Mouse (Mus musculus): ENCODE data around the gene Tnrc6c. TPM values are rescaled to one million over a fixed set of nuclear protein-coding genes. Genes with fewer than 3 reads are reported as not detected.
A peak's percentile ranks its signal among the peaks of the same experiment; 100 is the strongest.
"Not testable (repeated sequence)": the region's sequence is repeated elsewhere in the genome, so short reads cannot be mapped to it uniquely, and the experiment has no call there.

Gene Tnrc6c
- polyA plus RNA-seq, 1 experiment from 2014 or later = 8.1 TPM

DNA sequence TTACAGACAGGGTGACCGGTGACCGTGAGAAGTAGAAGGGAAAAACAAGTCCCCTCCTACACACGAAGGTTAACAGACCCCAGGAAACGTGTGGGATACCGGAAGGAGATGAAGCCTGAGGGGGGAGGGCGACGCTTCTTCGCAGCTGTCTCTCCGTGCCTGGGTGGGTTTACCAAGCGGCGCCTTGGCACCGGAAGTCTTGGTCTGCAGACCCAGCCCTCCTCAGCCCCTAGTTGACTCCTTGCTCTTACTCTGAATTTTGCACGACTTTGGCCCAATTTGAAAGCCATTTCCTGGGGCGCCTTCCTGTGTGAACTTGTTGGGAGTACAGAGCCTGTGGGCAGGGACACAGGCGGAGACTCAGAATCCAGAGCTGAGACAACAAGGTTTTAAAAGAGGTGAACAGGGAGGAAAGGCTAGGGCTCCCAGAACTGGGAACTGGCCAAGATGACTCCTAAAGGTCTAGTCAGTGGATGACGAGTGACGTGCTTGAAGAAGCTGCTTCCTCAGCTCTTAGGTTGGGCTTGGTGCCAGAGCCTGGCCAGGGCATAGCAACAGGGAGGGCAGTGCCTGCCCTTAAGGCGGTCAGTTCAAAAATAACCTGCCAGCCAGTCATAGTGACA lies 127.2 kb downstream of the Tnrc6c start:
- peak overlapping the region; percentile 52 for H3K4me3 ChIP-seq (ENCODE audit: low read depth, low read length)
- 8% methylated on average over 18 of the region's 18 CpGs for WGBS (ENCODE audit: insufficient replicate concordance)
- peaks cover 3% of the 10 kb centered on the region; the same call in 1 of the 2 replicates for H3K36me3 ChIP-seq (ENCODE audit: control insufficient read depth, insufficient read depth, low read length)
- H3K27ac ChIP-seq (ENCODE audit: low read depth, low read length) = peak overlapping the region; percentile 96
- H3K4me2 ChIP-seq = peak overlapping the region; percentile 99
- ATAC-seq (replicated peaks; ENCODE audit: insufficient number of reproducible peaks, low FRiP score, low TSS enrichment) = no peak; the same call in 1 of the 2 replicates
- peak overlapping the region; percentile 74 for H3K9ac ChIP-seq (ENCODE audit: low read depth, low read length)
- H3K27me3 ChIP-seq (ENCODE audit: control insufficient read depth, insufficient read depth, low read length) = peaks cover 17% of the 10 kb centered on the region
- no peaks in the 10 kb centered on the region for H3K9me3 ChIP-seq (replicated peaks; ENCODE audit: control insufficient read depth, low read length)
- H3K4me1 ChIP-seq (ENCODE audit: control insufficient read depth, insufficient read depth, low read length) = peaks cover 46% of the 10 kb centered on the region

DNA sequence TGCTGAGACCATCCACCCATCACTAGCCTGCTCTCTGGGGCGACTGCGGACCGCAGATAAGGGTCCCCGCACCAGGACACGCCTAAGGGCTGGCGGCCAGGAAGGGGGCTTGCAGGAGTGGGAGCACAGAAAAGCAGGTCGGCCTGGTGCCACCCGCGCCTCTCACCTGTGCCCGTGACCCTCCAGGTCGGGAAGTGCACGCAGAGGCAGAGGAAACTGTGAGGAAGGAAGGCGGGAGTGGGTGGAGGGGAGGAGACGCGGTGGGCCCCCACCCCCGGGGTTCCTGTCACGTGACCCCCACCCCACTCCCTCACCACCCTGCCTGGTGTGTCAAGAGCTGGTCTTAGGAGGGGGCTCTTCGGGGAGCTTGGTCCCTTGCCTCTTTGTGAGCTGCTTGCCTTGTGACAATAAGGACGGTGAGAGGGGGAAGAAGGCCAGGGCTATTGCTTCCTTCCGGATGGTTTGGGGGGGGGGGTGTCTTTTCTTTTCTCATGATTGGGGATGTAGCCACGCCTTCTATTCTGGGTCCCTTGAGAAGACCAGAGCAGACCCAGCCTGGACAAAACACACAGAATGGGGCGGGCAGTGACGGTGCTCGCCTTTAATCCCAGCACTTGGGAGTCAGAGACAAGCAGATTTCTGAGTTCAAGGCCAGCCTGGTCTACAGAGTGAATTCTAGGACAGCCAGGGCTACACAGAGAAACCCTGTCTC lies 128.1 kb downstream of the Tnrc6c start, which contains the start of the genes Tmc8 and Tmc6:
Gene Tmc8 (plus strand): TSS at position 84 of the 712 bp plus-strand sequence.
Gene Tmc6 (minus strand): TSS at position 206 of the 712 bp plus-strand sequence.
- no peaks in the 10 kb centered on the region for H3K9me3 ChIP-seq (replicated peaks; ENCODE audit: control insufficient read depth, low read length)
- peak within 1 kb of the TSS; percentile 52 for H3K4me3 ChIP-seq (ENCODE audit: low read depth, low read length)
- peak within 1 kb of the TSS; percentile 74 for H3K9ac ChIP-seq (ENCODE audit: low read depth, low read length)
- H3K27me3 ChIP-seq (ENCODE audit: control insufficient read depth, insufficient read depth, low read length) = peaks cover 17% of the 10 kb centered on the region
- H3K4me1 ChIP-seq (ENCODE audit: control insufficient read depth, insufficient read depth, low read length) = peaks cover 46% of the 10 kb centered on the region
- peak within 1 kb of the TSS; percentile 96 for H3K27ac ChIP-seq (ENCODE audit: low read depth, low read length)
- no peaks in the 10 kb centered on the region for H3K36me3 ChIP-seq (ENCODE audit: control insufficient read depth, insufficient read depth, low read length)
- peak; percentile 55 for ATAC-seq (replicated peaks; ENCODE audit: insufficient number of reproducible peaks, low FRiP score, low TSS enrichment)
- H3K4me2 ChIP-seq = peak within 1 kb of the TSS; percentile 99
- WGBS (ENCODE audit: insufficient replicate concordance) = 25% methylated on average over 24 of the region's 24 CpGs

DNA sequence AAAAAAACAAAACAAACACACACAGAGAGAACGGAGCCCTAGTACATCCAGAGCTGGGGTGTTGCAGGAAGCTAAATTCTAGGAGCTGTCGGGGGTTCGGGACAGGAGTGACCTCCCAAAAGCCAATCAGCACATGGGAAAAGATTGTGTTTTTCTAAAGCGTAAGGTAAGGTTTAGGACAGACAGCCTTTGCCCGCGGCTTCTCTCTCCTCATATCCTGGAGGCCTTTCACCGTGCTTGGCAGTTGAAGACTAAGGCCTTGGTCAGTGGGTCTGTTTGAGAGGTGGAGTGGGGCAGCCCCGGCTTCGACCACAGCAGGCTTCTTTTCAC lies 128.6 kb downstream of the Tnrc6c start:
- no peak for ATAC-seq (replicated peaks; ENCODE audit: insufficient number of reproducible peaks, low FRiP score, low TSS enrichment)
- 35% methylated on average over 9 of the region's 9 CpGs for WGBS (ENCODE audit: insufficient replicate concordance)
- H3K4me1 ChIP-seq (ENCODE audit: control insufficient read depth, insufficient read depth, low read length) = peaks cover 46% of the 10 kb centered on the region

DNA sequence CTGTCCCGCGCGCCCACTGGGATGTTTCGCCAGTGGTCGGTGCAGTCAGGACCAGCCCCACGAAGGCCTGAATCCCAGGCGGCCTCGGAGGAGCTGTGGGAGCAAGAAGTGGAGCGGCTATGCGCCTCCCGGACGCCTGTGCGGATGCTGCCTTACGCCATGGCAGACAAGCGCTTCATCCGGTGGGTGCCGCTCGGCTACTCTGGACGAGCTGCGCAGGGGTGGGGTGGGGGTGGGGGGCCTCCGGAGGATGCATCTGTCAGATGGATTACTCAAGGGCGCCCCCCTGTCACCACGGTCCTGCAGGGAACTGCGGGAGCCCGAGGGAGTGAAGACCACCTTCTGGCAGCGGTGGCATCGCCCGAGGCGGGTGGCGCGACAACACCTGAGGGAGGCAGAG lies 129.0 kb downstream of the Tnrc6c start:
- WGBS (ENCODE audit: insufficient replicate concordance) = 3% methylated on average over 30 of the region's 31 CpGs
- Histone ChIP-seq H3K9ac (ENCODE audit: low read depth, low read length) (peak overlapping the region; percentile 74), H3K4me1 (ENCODE audit: control insufficient read depth, insufficient read depth, low read length) (peaks cover 46% of the 10 kb centered on the region), H3K4me2 (peak overlapping the region; percentile 99), H3K4me3 (ENCODE audit: low read depth, low read length) (peak overlapping the region; percentile 52), H3K9me3 (replicated peaks; ENCODE audit: control insufficient read depth, low read length) (no peaks in the 10 kb centered on the region), H3K27me3 (ENCODE audit: control insufficient read depth, insufficient read depth, low read length) (peaks cover 17% of the 10 kb centered on the region), H3K36me3 (ENCODE audit: control insufficient read depth, insufficient read depth, low read length) (no peaks in the 10 kb centered on the region), H3K27ac (ENCODE audit: low read depth, low read length) (peak overlapping the region; percentile 96)
- ATAC-seq (replicated peaks; ENCODE audit: insufficient number of reproducible peaks, low FRiP score, low TSS enrichment) = no peak

More for the DNA sequence above, 128.6 kb downstream of the Tnrc6c start:
- Histone ChIP-seq H3K9me3 (replicated peaks; ENCODE audit: control insufficient read depth, low read length) (no peaks in the 10 kb centered on the region), H3K4me2 (peak overlapping the region; percentile 99), H3K27me3 (ENCODE audit: control insufficient read depth, insufficient read depth, low read length) (peaks cover 17% of the 10 kb centered on the region), H3K36me3 (ENCODE audit: control insufficient read depth, insufficient read depth, low read length) (no peaks in the 10 kb centered on the region), H3K4me3 (ENCODE audit: low read depth, low read length) (peak overlapping the region; percentile 52), H3K27ac (ENCODE audit: low read depth, low read length) (peak overlapping the region; percentile 96), H3K9ac (ENCODE audit: low read depth, low read length) (peak overlapping the region; percentile 74)

DNA sequence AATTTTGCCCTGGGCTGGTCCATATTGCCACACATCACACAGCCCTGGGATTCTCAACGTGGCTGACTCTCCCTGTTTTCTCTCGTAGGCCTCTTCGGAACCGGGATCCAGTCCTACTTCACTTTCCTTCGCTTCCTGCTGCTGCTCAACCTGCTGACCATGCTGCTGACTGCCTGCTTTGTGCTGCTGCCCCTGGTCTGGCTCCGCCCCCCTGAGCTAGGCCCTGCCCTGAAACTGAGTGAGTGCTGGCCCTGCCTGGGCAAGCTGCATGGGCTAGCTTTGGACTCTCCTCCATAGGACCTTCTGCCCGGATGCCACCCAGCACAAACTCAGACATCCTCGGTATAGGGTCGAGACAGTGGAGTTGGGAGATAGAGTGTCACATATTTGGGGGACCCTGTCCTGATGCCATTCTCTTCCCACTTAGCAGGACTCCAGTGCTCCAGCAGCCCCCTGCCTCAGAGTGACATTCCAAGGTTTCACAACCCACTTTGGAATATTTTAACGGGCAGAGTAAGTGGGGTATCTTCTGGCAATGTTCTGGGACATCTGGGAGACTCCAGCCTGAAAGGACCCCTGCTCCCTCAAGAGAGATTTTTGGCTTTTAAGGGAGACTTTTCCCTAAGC lies 129.7 kb downstream of the Tnrc6c start:
- Histone ChIP-seq H3K4me3 (ENCODE audit: low read depth, low read length) (peak overlapping the region; percentile 52), H3K27ac (ENCODE audit: low read depth, low read length) (peak overlapping the region; percentile 96), H3K4me1 (ENCODE audit: control insufficient read depth, insufficient read depth, low read length) (peaks cover 41% of the 10 kb centered on the region), H3K9me3 (replicated peaks; ENCODE audit: control insufficient read depth, low read length) (no peaks in the 10 kb centered on the region), H3K9ac (ENCODE audit: low read depth, low read length) (peak overlapping the region; percentile 74; the same call in 1 of the 2 replicates), H3K27me3 (ENCODE audit: control insufficient read depth, insufficient read depth, low read length) (peaks cover 17% of the 10 kb centered on the region), H3K36me3 (ENCODE audit: control insufficient read depth, insufficient read depth, low read length) (no peaks in the 10 kb centered on the region), H3K4me2 (peak overlapping the region; percentile 99)
- no peak; the same call in 1 of the 2 replicates for ATAC-seq (replicated peaks; ENCODE audit: insufficient number of reproducible peaks, low FRiP score, low TSS enrichment)
- 39% methylated on average over 10 of the region's 10 CpGs for WGBS (ENCODE audit: insufficient replicate concordance)

DNA sequence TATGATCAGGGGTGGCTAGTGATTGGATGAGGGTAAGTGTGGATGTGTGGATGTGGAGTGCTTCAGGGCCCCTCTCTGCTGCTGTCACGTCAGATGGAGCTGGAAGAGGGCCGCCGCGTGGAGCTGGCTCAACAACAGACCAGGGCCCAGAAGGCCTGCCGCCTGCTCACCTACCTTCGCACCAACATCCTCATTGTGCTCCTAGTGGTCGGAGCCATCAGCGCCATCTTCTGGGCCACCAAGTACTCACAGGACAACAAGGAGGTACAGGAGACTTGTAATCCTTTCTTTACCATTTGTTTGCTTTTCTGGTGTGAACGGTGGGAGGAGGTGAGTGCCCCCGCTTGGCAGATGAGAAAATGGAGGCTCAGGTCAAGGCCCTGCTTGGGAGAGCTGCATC lies 132.2 kb downstream of the Tnrc6c start:
- no peaks in the 10 kb centered on the region for H3K9me3 ChIP-seq (replicated peaks; ENCODE audit: control insufficient read depth, low read length)
- peaks cover 28% of the 10 kb centered on the region for H3K4me1 ChIP-seq (ENCODE audit: control insufficient read depth, insufficient read depth, low read length)
- no peak overlapping the region for H3K4me2 ChIP-seq
- 9% methylated on average over 10 of the region's 10 CpGs for WGBS (ENCODE audit: insufficient replicate concordance)
- no peak overlapping the region for H3K9ac ChIP-seq (ENCODE audit: low read depth, low read length)
- ATAC-seq (replicated peaks; ENCODE audit: insufficient number of reproducible peaks, low FRiP score, low TSS enrichment) = no peak
- H3K36me3 ChIP-seq (ENCODE audit: control insufficient read depth, insufficient read depth, low read length) = no peaks in the 10 kb centered on the region
- H3K4me3 ChIP-seq (ENCODE audit: low read depth, low read length) = no peak overlapping the region
- peaks cover 22% of the 10 kb centered on the region for H3K27me3 ChIP-seq (ENCODE audit: control insufficient read depth, insufficient read depth, low read length)
- H3K27ac ChIP-seq (ENCODE audit: low read depth, low read length) = no peak overlapping the region

DNA sequence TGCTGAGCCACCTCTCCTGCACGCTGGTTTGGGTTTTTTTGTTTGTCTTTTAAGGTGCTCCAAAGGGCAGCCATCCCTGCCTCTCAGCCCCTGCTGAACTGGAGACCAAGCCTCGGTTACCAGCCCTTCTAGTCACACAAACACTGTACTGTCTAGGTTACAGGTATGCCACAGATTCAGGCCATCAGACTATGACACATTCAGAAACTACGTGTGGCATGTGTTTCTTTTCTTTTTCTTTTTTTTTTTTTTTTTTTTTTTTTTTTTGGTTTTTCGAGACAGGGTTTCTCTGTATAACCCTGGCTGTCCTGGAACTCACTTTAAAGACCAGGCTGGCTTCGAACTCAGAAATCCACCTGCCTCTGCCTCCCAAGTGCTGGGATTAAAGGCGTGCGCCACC lies 134.4 kb downstream of the Tnrc6c start:
- H3K4me1 ChIP-seq (ENCODE audit: control insufficient read depth, insufficient read depth, low read length) = peaks cover 22% of the 10 kb centered on the region
- not testable (repeated sequence) for H3K36me3 ChIP-seq (ENCODE audit: control insufficient read depth, insufficient read depth, low read length); H3K4me2 ChIP-seq; ATAC-seq (replicated peaks; ENCODE audit: insufficient number of reproducible peaks, low FRiP score, low TSS enrichment); H3K4me3 ChIP-seq (ENCODE audit: low read depth, low read length); H3K9ac ChIP-seq (ENCODE audit: low read depth, low read length); H3K27ac ChIP-seq (ENCODE audit: low read depth, low read length); H3K9me3 ChIP-seq (replicated peaks; ENCODE audit: control insufficient read depth, low read length)
- 82% methylated on average over 7 of the region's 7 CpGs for WGBS (ENCODE audit: insufficient replicate concordance)
- H3K27me3 ChIP-seq (ENCODE audit: control insufficient read depth, insufficient read depth, low read length) = peaks cover 18% of the 10 kb centered on the region

DNA sequence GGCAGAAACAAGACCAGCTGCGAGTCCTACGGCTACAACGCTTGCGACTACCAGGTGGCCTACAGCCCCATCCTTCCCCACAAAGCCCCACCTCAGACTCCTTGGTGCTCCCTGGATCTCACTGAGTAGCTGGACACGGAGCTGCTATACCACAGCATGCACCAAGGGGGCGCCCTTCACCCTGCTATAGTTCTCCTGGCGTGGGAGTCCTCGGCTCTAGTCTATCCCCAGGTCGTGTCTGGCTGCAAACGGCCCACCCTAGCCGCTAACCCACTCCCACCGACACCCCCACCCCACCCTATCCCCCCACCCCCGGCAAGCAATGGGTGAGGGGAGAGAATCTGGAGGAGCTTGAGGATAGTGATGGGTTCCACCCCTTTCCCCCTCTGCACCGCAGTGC lies 136.2 kb downstream of the Tnrc6c start:
- H3K4me3 ChIP-seq (ENCODE audit: low read depth, low read length) = peak overlapping the region; percentile 6; the same call in 1 of the 2 replicates
- no peaks in the 10 kb centered on the region for H3K9me3 ChIP-seq (replicated peaks; ENCODE audit: control insufficient read depth, low read length)
- peak overlapping the region; percentile 59 for H3K4me2 ChIP-seq
- H3K9ac ChIP-seq (ENCODE audit: low read depth, low read length) = no peak overlapping the region
- H3K36me3 ChIP-seq (ENCODE audit: control insufficient read depth, insufficient read depth, low read length) = no peaks in the 10 kb centered on the region
- 5% methylated on average over 14 of the region's 14 CpGs for WGBS (ENCODE audit: insufficient replicate concordance)
- H3K27ac ChIP-seq (ENCODE audit: low read depth, low read length) = no peak overlapping the region
- ATAC-seq (replicated peaks; ENCODE audit: insufficient number of reproducible peaks, low FRiP score, low TSS enrichment) = peak; percentile 23; the same call in 1 of the 2 replicates
- peaks cover 13% of the 10 kb centered on the region; the same call in 1 of the 2 replicates for H3K27me3 ChIP-seq (ENCODE audit: control insufficient read depth, insufficient read depth, low read length)
- peaks cover 17% of the 10 kb centered on the region for H3K4me1 ChIP-seq (ENCODE audit: control insufficient read depth, insufficient read depth, low read length)

Measured in heart, embryonic 11.5 days (tissue).